Mouse (Mus musculus) spleen, adult 2 months (tissue): ENCODE measurements around the gene Rbm5.

Experiments
- CTCF ChIP-seq: fragments of 200-500 bp; IDR thresholded peaks from 2 replicates; pipeline ENCODE4 v1.5.1; 2011; ENCODE audit warnings: mild to moderate bottlenecking, inconsistent platforms; ENCODE audit not compliant: insufficient read depth, insufficient read length, insufficient replicate concordance; ENCODE audit errors: extremely low read depth
- POLR2A ChIP-seq: fragments of 200-500 bp; IDR thresholded peaks from 2 replicates; pipeline ENCODE4 v1.6.1; 2011; ENCODE audit warnings: low read depth, low read length, inconsistent platforms

DNA sequence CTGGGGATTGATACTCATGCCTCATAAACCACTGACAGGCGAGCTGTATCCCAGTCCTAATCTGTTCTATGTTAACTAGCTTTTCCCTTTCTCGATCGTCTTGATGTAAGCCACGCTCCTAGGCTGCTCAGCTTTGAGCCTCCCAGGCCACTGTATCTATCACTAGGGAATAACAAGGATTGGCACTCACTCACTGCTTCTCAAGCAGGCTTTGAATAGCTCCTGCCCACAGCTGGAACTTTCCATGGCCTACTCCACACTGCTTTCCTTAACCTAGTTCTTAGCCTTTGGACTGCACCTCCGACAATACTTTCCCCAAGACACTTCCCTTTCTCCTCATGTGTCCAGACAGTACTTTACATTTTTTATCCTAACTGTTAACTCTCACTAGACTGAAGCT, 1.9 kb downstream of the Rbm5 start:
- TF ChIP-seq CTCF = no peak
- no peak for TF ChIP-seq POLR2A
